Mouse (Mus musculus) G1E (cell line): ENCODE measurements around the gene Wwc2. TPM values are rescaled to one million over a fixed set of nuclear protein-coding genes. Genes with fewer than 3 reads are reported as not detected.

ENCODE experiments used
- ATAC-seq: 2 replicates; pipeline ENCODE4 v1.8.0; 2016; ENCODE audit warnings: mild to moderate bottlenecking; ENCODE audit not compliant: insufficient number of reproducible peaks, poor library complexity, low FRiP score, severe bottlenecking; ENCODE audit errors: extremely low read depth
- DNase-seq: peaks from one replicate; pipeline ENCODE4 v3.0.0; 2012; ENCODE audit warnings: low spot score
- H3K27me3 ChIP-seq: 2 replicates; pipeline ENCODE4 v1.6.1; 2012; ENCODE audit warnings: mild to moderate bottlenecking, low read length, inconsistent platforms; ENCODE audit not compliant: insufficient read depth
- H3K36me3 ChIP-seq: replicated peaks from 2 replicates; pipeline ENCODE3; 2012; ENCODE audit warnings: mild to moderate bottlenecking, inconsistent platforms
- H3K4me1 ChIP-seq: 2 replicates; pipeline ENCODE4 v1.6.1; 2012; ENCODE audit warnings: low read depth, low read length, inconsistent platforms, mixed read lengths; ENCODE audit not compliant: insufficient read depth
- H3K4me3 ChIP-seq: 2 replicates; pipeline ENCODE4 v1.5.1; 2012; ENCODE audit warnings: low read depth, mild to moderate bottlenecking, inconsistent platforms, low read length, moderate library complexity, mixed read lengths
- H3K9me3 ChIP-seq: replicated peaks from 2 replicates; pipeline ENCODE4 v1.6.1; 2012; ENCODE audit warnings: inconsistent platforms
- CTCF ChIP-seq: IDR thresholded peaks from 2 replicates; pipeline ENCODE4 v1.5.1; 2012; ENCODE audit warnings: low read depth, low read length, inconsistent platforms, mixed read lengths
- GATA1 ChIP-seq: IDR thresholded peaks from 2 replicates; pipeline ENCODE4 v1.6.1; 2012; ENCODE audit warnings: borderline replicate concordance, low read length, inconsistent platforms, mixed read lengths
- GATA2 ChIP-seq: IDR thresholded peaks from 2 replicates; pipeline ENCODE4 v1.6.1; 2012; ENCODE audit warnings: low read depth, low read length, inconsistent platforms, borderline replicate concordance
- POLR2AphosphoS5 ChIP-seq: IDR thresholded peaks from 2 replicates; pipeline ENCODE4 v1.6.1; 2012; ENCODE audit warnings: low read depth, low read length, inconsistent platforms; ENCODE audit not compliant: insufficient replicate concordance
- TAL1 ChIP-seq: conservative IDR thresholded peaks from 2 replicates; pipeline ENCODE4 v1.6.1; 2012; ENCODE audit warnings: low read depth, low read length, inconsistent platforms, mixed read lengths
- polyA plus RNA-seq: library from polyadenylated mRNA; stranded (reverse); fragments of >175 nt; gene quantifications from 2 replicates; pipeline ENCODE4 v1.2.3, GENCODE M21; 2012
- total RNA-seq, 2 experiments: library from RNA; stranded (forward) in 1 of 2; stranded (reverse) in 1 of 2; fragments of 200-1000 nt in 1 of 2; fragments of >200 nt in 1 of 2; fragmentation: Nextera tagmentation in 1 of 2; gene quantifications; 2 replicates each; pipeline ENCODE4 v1.2.3; 2014 to 2017

Wwc2 gene
- total and polyA plus RNA-seq, 3 experiments, result 4.0 to 8.1 (median 7.4) TPM

- Histone ChIP-seq H3K4me3 (no peak within 1 kb of the TSS), H3K9me3 (no peaks in the 10 kb centered on the region), H3K4me1 (no peaks in the 10 kb centered on the region), H3K36me3 (no peaks in the 10 kb centered on the region), H3K27me3 (no peaks in the 10 kb centered on the region)
- DNase-seq, result no peak
- ATAC-seq, result no peak
- no peak for TF ChIP-seq GATA1
- TF ChIP-seq TAL1, result no peak
- no peak for TF ChIP-seq GATA2
- TF ChIP-seq POLR2AphosphoS5, result no peak
- TF ChIP-seq CTCF, result no peak
Observed at GRCm38 (mm10) chr8:47821843-47822242, 168.9 kb downstream of the Wwc2 start, which contains the start of gene Cldn24. TSS of gene Cldn24 (plus strand) at chr8:47822143.

- DNase-seq (no peak), ATAC-seq (no peak)
- no peaks in the 10 kb centered on the region for H3K36me3 ChIP-seq
- H3K9me3 ChIP-seq, result no peaks in the 10 kb centered on the region
- no peak overlapping the region for H3K4me3 ChIP-seq
- H3K4me1 ChIP-seq, result no peaks in the 10 kb centered on the region
- no peaks in the 10 kb centered on the region for H3K27me3 ChIP-seq
- no peak for TF ChIP-seq TAL1
- no peak for TF ChIP-seq POLR2AphosphoS5
- TF ChIP-seq CTCF, result no peak
- no peak for TF ChIP-seq GATA2
- TF ChIP-seq GATA1, result no peak
Observed at GRCm38 (mm10) chr8:47820914-47821772, 169.6 kb downstream of the Wwc2 start.

GRCm38 (mm10) chr8:47819034-47819433, 171.7 kb downstream of the Wwc2 start:
- DNase-seq (no peak), ATAC-seq (no peak)
- H3K27me3 ChIP-seq, result no peaks in the 10 kb centered on the region
- no peak overlapping the region for H3K4me3 ChIP-seq
- TF ChIP-seq GATA2 (no peak), TAL1 (no peak), CTCF (no peak), POLR2AphosphoS5 (no peak), GATA1 (no peak)
- no peaks in the 10 kb centered on the region for H3K36me3 ChIP-seq
- H3K9me3 ChIP-seq, result no peaks in the 10 kb centered on the region
- no peaks in the 10 kb centered on the region for H3K4me1 ChIP-seq

GRCm38 (mm10) chr8:47811221-47811620, 179.5 kb downstream of the Wwc2 start:
- H3K36me3 ChIP-seq, result no peaks in the 10 kb centered on the region
- H3K4me1 ChIP-seq, result no peaks in the 10 kb centered on the region
- no peak overlapping the region for H3K4me3 ChIP-seq
- H3K27me3 ChIP-seq, result no peaks in the 10 kb centered on the region
- DNase-seq (no peak), ATAC-seq (no peak)
- no peak for TF ChIP-seq CTCF
- H3K9me3 ChIP-seq, result no peaks in the 10 kb centered on the region

GRCm38 (mm10) chr8:47810666-47811015, 180.1 kb downstream of the Wwc2 start:
- DNase-seq (no peak), ATAC-seq (no peak)
- Histone ChIP-seq H3K9me3 (no peaks in the 10 kb centered on the region), H3K36me3 (no peaks in the 10 kb centered on the region), H3K27me3 (no peaks in the 10 kb centered on the region), H3K4me3 (no peak overlapping the region), H3K4me1 (no peaks in the 10 kb centered on the region)
- TF ChIP-seq GATA1, result no peak
- TF ChIP-seq GATA2, result no peak
- no peak for TF ChIP-seq POLR2AphosphoS5
- TF ChIP-seq CTCF, result no peak
- TF ChIP-seq TAL1, result no peak

- DNase-seq, result no peak
- H3K27me3 ChIP-seq, result no peaks in the 10 kb centered on the region
- no peak overlapping the region for H3K4me3 ChIP-seq
- no peaks in the 10 kb centered on the region for H3K36me3 ChIP-seq
- no peaks in the 10 kb centered on the region for H3K4me1 ChIP-seq
- ATAC-seq, result no peak
- no peaks in the 10 kb centered on the region for H3K9me3 ChIP-seq
- TF ChIP-seq GATA1 (no peak), CTCF (no peak), TAL1 (no peak), POLR2AphosphoS5 (no peak), GATA2 (no peak)
Observed at GRCm38 (mm10) chr8:47809970-47810665, 180.6 kb downstream of the Wwc2 start.

GRCm38 (mm10) chr8:47804262-47804661, 186.5 kb downstream of the Wwc2 start:
- H3K27me3 ChIP-seq, result no peaks in the 10 kb centered on the region
- no peaks in the 10 kb centered on the region for H3K36me3 ChIP-seq
- no peak for DNase-seq
- TF ChIP-seq POLR2AphosphoS5 (no peak), TAL1 (no peak), CTCF (no peak), GATA1 (no peak), GATA2 (no peak)
- no peaks in the 10 kb centered on the region for H3K9me3 ChIP-seq
- H3K4me3 ChIP-seq, result no peak overlapping the region
- H3K4me1 ChIP-seq, result no peaks in the 10 kb centered on the region
- ATAC-seq, result no peak
